In the genomic region with DNA sequence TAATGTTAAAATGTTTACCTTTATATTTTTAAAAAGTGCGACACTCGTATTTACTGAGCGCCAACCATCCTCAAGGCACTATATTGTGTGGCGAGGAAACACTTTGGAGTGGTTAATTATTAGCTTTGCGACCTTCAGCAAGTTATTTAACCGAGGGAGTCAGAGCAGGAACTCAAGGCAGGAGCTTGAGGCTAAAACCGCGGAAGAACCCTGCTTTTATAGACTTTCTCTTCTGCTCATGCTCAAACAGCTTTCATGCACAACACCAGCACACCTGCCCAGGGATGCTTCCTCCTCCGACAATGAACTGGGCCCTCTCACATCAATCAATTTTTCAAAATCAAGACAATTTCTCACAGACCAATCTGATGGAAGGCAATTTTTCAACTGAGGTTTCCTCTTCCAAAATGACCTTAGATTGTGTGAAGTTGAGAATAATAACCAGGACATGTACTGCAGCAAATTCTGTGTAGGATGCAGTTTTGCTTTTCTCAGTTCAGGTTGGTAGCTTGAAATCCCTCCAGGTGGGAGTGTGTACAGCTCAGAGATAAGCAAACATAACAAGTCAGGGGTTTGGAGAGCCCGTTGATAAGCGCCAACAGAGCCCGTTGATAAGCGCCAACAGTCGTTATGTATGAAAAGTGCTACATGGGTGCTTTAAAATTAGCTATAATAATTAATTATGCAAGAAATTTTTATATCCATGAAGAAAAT, we compare ENCODE assay signal across 8 mouse cellular contexts. TPM values are rescaled to one million over a fixed set of nuclear protein-coding genes. Genes with fewer than 3 reads are reported as not detected.
DNase-seq lines count a peak whose midpoint lies in the region; ATAC-seq lines count a peak whose summit lies in the region.

No protein-coding gene starts in this region.

- ATAC-seq in hindbrain, embryonic 11.5 days (ENCODE audit: low FRiP score) = peak; percentile 62
- peak; percentile 21; the same call in 1 of the 2 replicates for ATAC-seq in limb, embryonic 12.5 days (ENCODE audit: insufficient number of reproducible peaks, insufficient read depth, low FRiP score, low TSS enrichment, low read depth)
- peak; percentile 57 for ATAC-seq in neural tube, embryonic 13.5 days (ENCODE audit: low read depth)

- H3K4me1 ChIP-seq in hindbrain, embryonic 11.5 days (replicated peaks; ENCODE audit: control insufficient read depth, insufficient read depth, low read length) = 0 out of 2 replicates have a peak, but pooled peaks cover 2% of the 10 kb centered on the region
- H3K4me1 ChIP-seq in limb, embryonic 12.5 days (replicated peaks) = peaks cover 12% of the 10 kb centered on the region
- H3K4me1 ChIP-seq in neural tube, embryonic 13.5 days (replicated peaks) = peaks cover 14% of the 10 kb centered on the region

- peak overlapping the region; percentile 46 for H3K9ac ChIP-seq in hindbrain, embryonic 11.5 days (ENCODE audit: low read depth, low read length)
- 0 out of 2 replicates have a peak overlapping the region, but pooled peaks have one; percentile 24 for H3K9ac ChIP-seq in limb, embryonic 12.5 days (replicated peaks)
- peak overlapping the region; percentile 62 for H3K9ac ChIP-seq in neural tube, embryonic 13.5 days

- H3K36me3 ChIP-seq in hindbrain, embryonic 11.5 days (ENCODE audit: control insufficient read depth, insufficient read depth, low read length) = no peaks in the 10 kb centered on the region
- H3K36me3 ChIP-seq in limb, embryonic 12.5 days = no peaks in the 10 kb centered on the region
- H3K36me3 ChIP-seq in neural tube, embryonic 13.5 days = no peaks in the 10 kb centered on the region

- no peak overlapping the region for H3K27ac ChIP-seq in hindbrain, embryonic 11.5 days (ENCODE audit: low read depth, low read length)
- peak overlapping the region; percentile 67 for H3K27ac ChIP-seq in limb, embryonic 12.5 days
- H3K27ac ChIP-seq in neural tube, embryonic 13.5 days (replicated peaks) = peak overlapping the region; percentile 52

- DNase-seq in right cerebral cortex, adult 2 months (ENCODE audit: low spot score in 2 of 2) = peak; percentile 25 to 51
- no peak for DNase-seq in right cerebral cortex, postnatal 36 days (ENCODE audit: low spot score in 2 of 2)
- DNase-seq in cerebellum, postnatal 36 days = peak; percentile 21 to 42
- peak; percentile 38 for DNase-seq in hindbrain, embryonic 11.5 days (ENCODE audit: low spot score)
- DNase-seq in c-Kit-positive CD71-positive TER-119-positive erythroid progenitor cells, embryonic 14.5 days (ENCODE audit: low spot score) = no peak
- DNase-seq in gastrocnemius, postnatal 36 days = no peak

- 38% methylated on average over 14 of the region's 14 CpGs for WGBS in hindbrain, embryonic 11.5 days
- WGBS in limb, embryonic 12.5 days = 35% methylated on average over 14 of the region's 14 CpGs
- 34% methylated on average over 14 of the region's 14 CpGs for WGBS in neural tube, embryonic 13.5 days

- H3K27me3 ChIP-seq in hindbrain, embryonic 11.5 days (ENCODE audit: control insufficient read depth, insufficient read depth, low read length) = no peaks in the 10 kb centered on the region
- no peaks in the 10 kb centered on the region for H3K27me3 ChIP-seq in limb, embryonic 12.5 days
- no peaks in the 10 kb centered on the region for H3K27me3 ChIP-seq in neural tube, embryonic 13.5 days

- H3K4me3 ChIP-seq in hindbrain, embryonic 11.5 days (ENCODE audit: low read depth, low read length) = peak overlapping the region; percentile 79
- H3K4me3 ChIP-seq in limb, embryonic 12.5 days (replicated peaks) = peak overlapping the region; percentile 71
- peak overlapping the region; percentile 87 for H3K4me3 ChIP-seq in neural tube, embryonic 13.5 days

- intact Hi-C loops in gastrocnemius, postnatal 36 days (cut with DNase I) = loop anchor here (2.0 kb wide), 1 partner anchor 23 kb away; the partner anchor contains the start of gene Trp53inp2

- peak overlapping the region; percentile 41 for H3K4me2 ChIP-seq in hindbrain, embryonic 11.5 days (replicated peaks; ENCODE audit: low read depth, low read length)
- peak overlapping the region; percentile 80 for H3K4me2 ChIP-seq in limb, embryonic 12.5 days
- peak overlapping the region; percentile 84 for H3K4me2 ChIP-seq in neural tube, embryonic 13.5 days

- no peaks in the 10 kb centered on the region for H3K9me3 ChIP-seq in hindbrain, embryonic 11.5 days (ENCODE audit: control insufficient read depth, low read length)
- no peaks in the 10 kb centered on the region for H3K9me3 ChIP-seq in limb, embryonic 12.5 days
- H3K9me3 ChIP-seq in neural tube, embryonic 13.5 days = no peaks in the 10 kb centered on the region

RNA-seq across cellular contexts. Expression of gene Pigu, which starts 0.6 kb away (rescaled TPM):
- 56.8 and 64.3 TPM in 2 replicates for polyA plus RNA-seq in hindbrain, embryonic 11.5 days (2014; fragmentation: Nextera tagmentation; extraction: Ambion mirVana)
- 41.0 and 47.0 TPM in 2 replicates for polyA plus RNA-seq in limb, embryonic 12.5 days (2016; fragmentation: Nextera tagmentation; extraction: Ambion mirVana)
- polyA plus RNA-seq in neural tube, embryonic 13.5 days (2015; fragmentation: Nextera tagmentation; extraction: Ambion mirVana) = 51.3 and 55.5 TPM in 2 replicates
- 10 to 100 TPM; 23.4 to 25.4 TPM for total RNA-seq in gastrocnemius, postnatal 36 days (2021)

RNA-seq across cellular contexts. Expression of gene Trp53inp2, which starts 23.0 kb away (rescaled TPM):
- polyA plus RNA-seq in hindbrain, embryonic 11.5 days (2014; fragmentation: Nextera tagmentation; extraction: Ambion mirVana) = 66.1 and 80.9 TPM in 2 replicates
- 16.2 and 21.2 TPM in 2 replicates for polyA plus RNA-seq in limb, embryonic 12.5 days (2016; fragmentation: Nextera tagmentation; extraction: Ambion mirVana)
- 136 and 139 TPM in 2 replicates for polyA plus RNA-seq in neural tube, embryonic 13.5 days (2015; fragmentation: Nextera tagmentation; extraction: Ambion mirVana)
- 100 to 1,000 TPM; 355 to 400 TPM for total RNA-seq in gastrocnemius, postnatal 36 days (2021)

Comparison
In these comparisons a context has a peak if more than half of its experiments do, and no peak if none do; other contexts are left out.
1. DNase-seq: peak in right cerebral cortex, adult 2 months (2 of 2), cerebellum, postnatal 36 days (2 of 2) and hindbrain, embryonic 11.5 days (single experiment); none in right cerebral cortex, postnatal 36 days (0 of 2), c-Kit-positive CD71-positive TER-119-positive erythroid progenitor cells, embryonic 14.5 days (single experiment) and gastrocnemius, postnatal 36 days (0 of 2).
2. Peak in every context shown above with its lines, with median percentiles within 50 percentile points of each other: ATAC-seq, H3K4me2 ChIP-seq, H3K4me3 ChIP-seq and H3K9ac ChIP-seq.